Mouse (Mus musculus): ENCODE results near the gene Topors. TPM values are rescaled to one million over a fixed set of nuclear protein-coding genes. Genes with fewer than 3 reads are reported as not detected.

Gene Topors
- total RNA-seq, 2 experiments from 2014 or later, result 19.2 to 20.4 TPM

DNA sequence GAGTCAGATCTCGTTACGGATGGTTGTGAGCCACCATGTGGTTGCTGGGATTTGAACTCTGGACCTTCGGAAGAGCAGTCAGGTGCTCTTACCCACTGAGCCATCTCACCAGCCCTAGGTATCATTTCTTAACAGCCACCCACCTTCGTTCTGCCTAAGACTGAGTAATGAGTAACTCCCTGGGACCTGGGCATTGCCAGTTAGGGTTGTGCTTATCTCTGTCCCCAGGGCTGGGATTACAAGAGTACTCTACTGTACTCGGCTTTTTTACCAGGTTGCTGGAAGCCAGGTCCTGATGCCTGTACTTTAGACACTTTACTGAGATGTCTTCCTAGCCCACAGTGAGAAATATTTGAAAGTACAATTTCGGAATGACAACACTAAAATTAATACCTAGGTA is 57.5 kb downstream of the Topors start:
- no peak for DNase-seq (ENCODE audit: extremely low spot score in 1 of 2, low spot score in 1 of 2)

Other genes starting within 250 kb of the Topors start
- 10 to 100 TPM; 30.9 to 34.8 TPM for gene Aco1, start 126.8 kb downstream of the Topors start, total RNA-seq (2021)
- 1 to 10 TPM; 3.2 to 3.6 TPM for gene Ddx58, start 30.0 kb downstream of the Topors start, total RNA-seq (2021)
- 10 to 100 TPM; 13.8 to 16.3 TPM for gene Smim27, start 271 bp downstream of the Topors start, total RNA-seq (2021)
- gene Ndufb6, start 9.6 kb upstream of the Topors start, total RNA-seq (2021), result 100 to 1,000 TPM; 166 to 192 TPM
- gene Tmem215, start 202.3 kb upstream of the Topors start, total RNA-seq (2021), result 1 to 10 TPM; 6.0 to 8.4 TPM